Mouse (Mus musculus): ENCODE measurements around the gene Hoxc8.
A peak's percentile ranks its signal among the peaks of the same experiment; 100 is the strongest.

Gene Hoxc8

GRCm38 (mm10) chr15:102990461-102991397 is at the start of gene Hoxc8:
Gene Hoxc8, plus strand, starts transcription at chr15:102990607.
- DNase-seq = no peak

GRCm38 (mm10) chr15:102942739-102943467 is 47.5 kb upstream of the Hoxc8 start:
- no peak for DNase-seq

DNA sequence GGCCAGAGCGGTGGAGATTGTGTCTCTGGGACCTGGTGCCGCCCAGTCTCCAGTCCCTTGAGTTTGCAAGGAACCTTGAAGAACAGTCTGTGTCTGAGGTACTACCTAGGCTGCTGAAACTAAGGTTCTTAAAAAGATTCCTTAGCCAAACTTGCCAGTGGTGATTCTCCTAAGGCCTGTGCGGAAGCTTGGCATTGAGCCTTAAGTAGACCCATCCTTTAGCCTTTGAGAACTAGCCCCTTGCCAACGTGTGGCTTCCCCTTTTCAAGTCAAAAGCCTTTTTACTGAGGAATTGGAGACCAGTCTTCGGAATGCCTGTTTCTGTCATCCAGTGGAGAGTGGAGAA is 47.0 kb upstream of the Hoxc8 start:
- DNase-seq = no peak

DNA sequence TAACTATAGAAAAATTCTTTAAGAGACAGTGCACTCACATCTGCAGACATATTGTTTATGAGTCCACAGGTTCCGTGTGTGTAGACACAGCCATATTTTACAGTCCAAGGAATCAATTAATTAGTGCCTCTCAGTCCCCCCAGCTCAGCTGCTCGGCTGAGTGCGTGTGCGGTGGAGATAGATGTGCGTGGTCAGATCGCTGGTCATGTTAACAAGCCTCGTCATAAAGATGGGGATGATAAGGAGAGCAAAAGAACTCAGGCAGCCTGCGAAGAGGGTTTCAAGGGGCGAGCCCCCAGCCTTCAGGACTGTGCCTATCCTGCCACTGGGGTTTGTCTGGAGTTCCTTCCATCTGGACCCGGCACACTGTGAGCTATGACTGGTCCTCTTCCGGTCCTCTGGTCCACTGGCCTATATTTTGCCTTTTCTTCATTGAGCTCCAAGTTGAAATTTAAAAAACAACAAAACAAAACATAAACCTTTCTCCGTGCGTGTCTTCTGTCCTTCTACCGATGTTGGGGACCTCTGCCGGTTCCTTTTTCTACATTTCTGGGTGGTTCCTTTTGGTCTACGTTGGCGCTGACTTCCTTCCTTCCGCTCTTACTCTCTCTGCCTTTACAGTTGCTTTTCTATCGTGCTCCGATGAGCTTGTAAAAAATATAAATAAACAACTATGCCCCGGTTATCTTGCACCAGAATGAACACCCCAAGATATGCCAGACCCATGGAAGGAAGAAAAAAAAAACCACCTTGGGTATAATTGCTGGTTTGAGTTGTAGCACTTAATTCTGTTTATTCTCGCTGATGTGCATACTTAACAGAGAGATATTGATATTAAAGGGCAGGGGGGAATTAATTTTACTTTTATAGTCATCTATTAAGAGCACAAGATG is 45.0 kb upstream of the Hoxc8 start:
- no peak for DNase-seq

DNA sequence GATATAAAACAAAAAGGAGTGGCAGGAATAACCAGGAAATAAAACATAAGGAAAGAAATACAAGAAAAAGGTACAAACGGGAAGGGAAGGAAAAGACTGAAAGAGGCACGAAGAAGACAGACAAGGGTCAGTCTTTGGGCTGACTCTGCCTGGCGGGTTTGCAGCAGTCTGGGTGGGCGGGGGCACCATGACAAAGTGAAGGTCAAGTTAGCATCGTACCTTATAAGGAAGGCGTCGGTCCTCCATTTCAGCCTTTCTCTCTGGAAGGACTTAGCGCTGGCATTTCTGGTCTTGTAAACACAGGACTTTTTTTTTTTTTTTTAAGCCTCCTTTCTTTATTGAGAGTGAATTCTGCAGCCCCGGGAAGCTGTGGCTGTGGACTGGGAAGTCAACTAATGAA is 43.1 kb upstream of the Hoxc8 start:
- DNase-seq = no peak

DNA sequence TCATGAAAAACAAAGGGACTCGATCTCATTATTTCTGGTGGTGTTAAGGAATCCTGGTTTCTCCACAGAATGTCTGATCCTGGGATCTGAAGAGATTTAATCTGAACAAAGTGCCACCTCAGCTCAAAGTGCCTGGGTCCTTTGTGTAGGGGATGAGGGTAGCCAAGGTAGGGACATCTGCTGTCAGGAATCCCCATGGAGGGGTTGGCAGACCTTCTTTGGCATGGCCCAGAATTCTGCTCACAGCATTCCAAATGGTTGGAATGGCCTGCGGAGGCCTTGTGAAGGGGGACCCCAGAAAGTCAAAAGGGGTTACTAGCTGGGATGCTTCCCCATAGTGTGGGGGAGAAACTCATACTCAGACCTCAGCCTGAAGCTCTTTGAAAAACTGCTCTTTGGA is 41.6 kb upstream of the Hoxc8 start:
- DNase-seq = no peak

- DNase-seq = no peak
Observed at GRCm38 (mm10) chr15:102949696-102950095, 40.7 kb upstream of the Hoxc8 start.

- no peak for DNase-seq
Observed at GRCm38 (mm10) chr15:102950877-102951276, 39.5 kb upstream of the Hoxc8 start.

- no peak for DNase-seq
Observed at GRCm38 (mm10) chr15:102953561-102953960, 36.8 kb upstream of the Hoxc8 start.

GRCm38 (mm10) chr15:102954192-102955006 is 36.0 kb upstream of the Hoxc8 start, which contains the start of gene Hoxc11:
Gene Hoxc11, plus strand, starts transcription at chr15:102954427.
- DNase-seq = no peak

- DNase-seq = no peak
Observed at GRCm38 (mm10) chr15:102955007-102955382, 35.4 kb upstream of the Hoxc8 start.

GRCm38 (mm10) chr15:102955833-102956640 is 34.4 kb upstream of the Hoxc8 start:
- no peak for DNase-seq

DNA sequence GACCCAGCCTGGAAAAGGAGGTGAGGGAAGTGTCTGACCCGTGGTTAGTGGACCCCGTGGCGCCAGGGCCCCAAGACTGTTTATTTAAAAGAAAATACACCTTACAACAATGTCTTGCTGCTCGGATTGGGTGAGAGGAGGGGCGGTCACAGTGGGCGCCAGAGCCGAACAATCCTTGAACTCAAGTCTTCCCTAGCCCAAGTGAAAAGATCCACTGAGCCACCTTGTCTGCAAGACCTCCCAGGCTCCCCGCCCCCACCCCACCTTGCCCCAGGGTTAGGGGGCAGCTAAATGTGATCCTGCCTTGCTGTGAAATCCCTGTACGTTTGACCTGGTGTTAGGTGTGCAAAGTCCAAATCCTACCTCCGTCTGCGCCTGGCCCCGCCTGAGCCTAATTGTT is 33.5 kb upstream of the Hoxc8 start:
- no peak for DNase-seq

DNA sequence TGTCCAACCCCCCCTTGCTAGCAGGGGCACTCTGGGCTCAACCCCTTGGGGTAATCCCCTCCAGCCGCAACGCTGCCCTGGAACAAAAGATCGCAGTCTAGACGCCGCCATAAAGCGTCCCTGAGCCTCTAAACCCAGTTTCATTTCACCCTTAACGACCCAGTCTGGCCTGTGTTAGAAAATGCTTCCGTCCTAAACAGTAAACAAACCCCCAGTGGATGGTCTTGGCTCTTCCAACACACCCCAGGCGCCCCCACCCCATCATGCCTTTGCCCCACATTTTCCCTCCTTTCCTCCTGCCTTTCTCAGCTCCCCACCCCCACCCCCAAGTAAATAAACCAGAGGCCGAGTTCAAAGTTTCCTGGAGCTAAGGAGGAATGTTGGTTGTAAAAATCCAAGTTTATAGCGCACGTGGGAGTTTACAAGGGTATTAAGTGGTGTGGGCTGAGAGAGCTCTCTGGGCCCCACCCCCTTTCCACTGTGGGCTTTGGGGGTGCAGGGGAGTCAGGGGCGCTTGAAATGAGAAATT is 30.7 kb upstream of the Hoxc8 start:
- no peak for DNase-seq

GRCm38 (mm10) chr15:102961728-102962127 is 28.7 kb upstream of the Hoxc8 start:
- DNase-seq = no peak

- no peak for DNase-seq
Observed at GRCm38 (mm10) chr15:102962492-102962891, 27.9 kb upstream of the Hoxc8 start.

GRCm38 (mm10) chr15:102963259-102963658 is 27.1 kb upstream of the Hoxc8 start:
- no peak for DNase-seq

- DNase-seq = peak in 1 of 2 experiments; percentile 46
Observed at GRCm38 (mm10) chr15:102963671-102964640, 26.5 kb upstream of the Hoxc8 start.

DNA sequence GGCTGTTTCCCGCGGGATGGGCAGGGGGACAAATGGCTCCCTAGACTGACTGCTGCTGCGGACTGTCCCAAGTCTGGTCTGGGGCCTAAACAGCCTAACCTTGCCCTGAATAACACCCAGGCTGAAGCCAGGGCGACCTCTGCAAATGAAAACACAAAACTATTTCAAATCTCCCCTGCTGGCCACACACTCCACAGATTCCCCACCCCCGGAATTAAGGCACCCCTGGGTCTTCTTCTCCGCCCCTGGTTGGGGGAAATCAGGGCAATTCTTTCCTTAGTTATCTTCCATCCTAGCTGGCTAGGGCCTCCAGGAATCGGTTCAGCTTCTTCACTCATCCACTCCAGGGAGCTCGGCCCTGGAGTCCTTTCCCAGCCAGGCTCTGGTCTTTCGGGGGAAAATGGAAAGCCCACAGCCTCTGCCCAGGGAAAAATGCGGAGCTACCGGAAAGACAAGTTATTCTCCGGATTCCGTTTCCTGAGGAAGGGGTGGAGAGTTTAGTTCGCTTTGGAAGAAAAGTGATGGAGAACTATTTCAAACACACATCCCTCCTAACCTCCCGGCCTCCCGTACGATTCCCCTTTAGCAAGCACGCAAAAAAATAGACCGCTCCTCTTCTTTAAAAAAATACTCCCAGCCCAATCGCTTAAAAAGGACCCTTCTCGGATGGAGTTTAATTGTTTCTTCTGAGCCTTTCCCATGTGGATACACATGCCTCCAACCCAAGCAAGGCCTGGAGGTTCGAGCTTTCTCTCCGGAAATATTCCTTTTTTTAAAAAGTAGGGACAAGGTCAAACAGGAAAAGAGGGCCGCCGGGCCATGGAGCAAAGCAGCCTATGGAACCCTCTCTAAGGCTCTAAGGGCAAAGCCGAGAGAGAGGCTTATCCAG is 25.2 kb upstream of the Hoxc8 start:
- no peak for DNase-seq
